Mouse (Mus musculus) hindbrain, embryonic 14.5 days (tissue): ENCODE measurements around the gene Lactb. TPM values are rescaled to one million over a fixed set of nuclear protein-coding genes. Genes with fewer than 3 reads are reported as not detected.

Source experiments
- ATAC-seq: fragments of 200-750 bp; cut with Nextera tagmentation; 2 replicates; pipeline ENCODE4 v1.8.0; 2017; ENCODE audit warnings: moderate number of reproducible peaks, mild to moderate bottlenecking, moderate TSS enrichment, moderate library complexity; ENCODE audit not compliant: low FRiP score
- DNase-seq: peaks from one replicate; pipeline ENCODE4 v3.0.0-alpha.2; 2015; ENCODE audit warnings: low spot score
- H3K27ac ChIP-seq: fragments of 300-500 bp; sonication (generic); 2 replicates; pipeline ENCODE4 v1.5.1; 2014; ENCODE audit warnings: mild to moderate bottlenecking, moderate library complexity
- H3K27me3 ChIP-seq: fragments of 300-500 bp; sonication (generic); 2 replicates; pipeline ENCODE4 v1.6.1; 2014; ENCODE audit warnings: mild to moderate bottlenecking, low read length, mixed read lengths; ENCODE audit not compliant: control insufficient read depth, insufficient read depth
- H3K36me3 ChIP-seq: fragments of 300-500 bp; sonication (generic); replicated peaks from 2 replicates; pipeline ENCODE4 v1.6.1; 2014; ENCODE audit not compliant: control insufficient read depth, insufficient read depth
- H3K4me1 ChIP-seq: fragments of 300-500 bp; sonication (generic); replicated peaks from 2 replicates; pipeline ENCODE4 v1.6.1; 2014; ENCODE audit warnings: antibody characterized with exemption, low read length, mixed read lengths; ENCODE audit not compliant: control insufficient read depth, insufficient read depth
- H3K4me2 ChIP-seq: fragments of 300-500 bp; sonication (generic); replicated peaks from 2 replicates; pipeline ENCODE4 v1.6.1; 2014; ENCODE audit warnings: mild to moderate bottlenecking, moderate library complexity
- H3K4me3 ChIP-seq: fragments of 300-500 bp; sonication (generic); replicated peaks from 2 replicates; pipeline ENCODE4 v1.5.1; 2014; ENCODE audit warnings: mild to moderate bottlenecking, low read length
- H3K9ac ChIP-seq: fragments of 300-500 bp; sonication (generic); 2 replicates; pipeline ENCODE4 v1.6.1; 2014
- H3K9me3 ChIP-seq: fragments of 300-500 bp; sonication (generic); 2 replicates; pipeline ENCODE4 v1.6.1; 2016; ENCODE audit warnings: low read length; ENCODE audit not compliant: control insufficient read depth
- WGBS: fragments of 180-500 bp; shearing (Covaris S2); extraction: QIAGEN DNeasy Blood & Tissue Kit; methylation state at CpG from one replicate; pipeline ENCODE4 v1.1.7; 2014; 5-methylcytosine and 5-hydroxymethylcytosine counted together
- polyA plus RNA-seq: library from polyadenylated mRNA; unstranded; fragments of >200 nt; fragmentation: Nextera tagmentation; extraction: Ambion mirVana; gene quantifications from 2 replicates; pipeline ENCODE4 v1.2.1, GENCODE M21; 2014

Gene Lactb
- polyA plus RNA-seq, result 15.4 and 17.8 TPM in 2 replicates

DNA sequence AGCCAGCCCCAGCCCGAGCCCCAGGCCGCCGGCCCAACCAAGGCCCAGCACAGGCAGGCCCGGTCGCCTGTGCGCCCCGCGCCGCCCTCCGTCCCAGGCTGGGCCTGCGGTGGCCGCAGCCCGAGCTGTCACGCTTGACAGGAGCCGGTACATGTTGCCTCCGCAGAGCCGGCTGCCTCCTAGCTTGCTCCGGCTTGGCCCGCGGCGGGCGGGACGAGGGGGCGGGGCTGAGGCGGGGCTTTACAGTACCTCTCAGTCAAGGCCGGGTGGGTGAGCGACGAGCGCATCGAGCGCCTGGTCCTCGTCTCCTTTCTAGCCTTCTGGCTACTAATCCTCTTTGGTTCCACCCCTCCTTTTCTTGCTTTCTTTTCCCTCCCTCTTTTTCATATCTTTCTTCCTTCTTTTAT, at the start of gene Lactb:
Gene Lactb, minus strand, starts transcription at position 246 of the 407 bp plus-strand sequence.
- Histone ChIP-seq H3K4me3 (peak within 1 kb of the TSS; percentile 63), H3K9me3 (no peaks in the 10 kb centered on the region), H3K36me3 (peaks cover 21% of the 10 kb centered on the region), H3K4me2 (peak within 1 kb of the TSS; percentile 58), H3K27me3 (no peaks in the 10 kb centered on the region), H3K27ac (peak within 1 kb of the TSS; percentile 86), H3K9ac (peak within 1 kb of the TSS; percentile 74), H3K4me1 (peaks cover 11% of the 10 kb centered on the region)
- under 1% methylated on average over 29 of the region's 32 CpGs for WGBS
- ATAC-seq, result peak; percentile 98
- DNase-seq, result peak; percentile 91

DNA sequence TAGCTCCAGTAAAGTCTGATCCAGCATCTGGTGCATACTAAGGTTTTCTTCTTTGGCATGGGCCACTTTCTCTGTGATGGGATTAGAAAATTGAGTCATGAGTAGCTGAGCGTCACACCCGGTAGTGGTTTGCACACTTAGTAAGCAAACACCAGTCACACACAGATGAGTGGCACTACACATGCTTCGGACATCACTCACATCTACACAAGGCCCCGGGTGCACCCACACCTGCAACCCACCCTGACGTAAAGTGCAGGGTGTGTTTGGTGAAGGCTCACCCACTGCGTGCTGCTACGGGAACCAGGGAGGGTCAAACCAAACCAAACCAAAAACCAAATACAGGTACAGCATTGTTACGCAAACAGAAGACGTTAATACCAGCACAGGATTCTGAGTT, 48.1 kb upstream of the Lactb start:
- DNase-seq (no peak), ATAC-seq (no peak)
- H3K9ac ChIP-seq, result no peak overlapping the region
- H3K27ac ChIP-seq, result no peak overlapping the region
- WGBS, result 98% methylated on average over 9 of the region's 9 CpGs
- H3K9me3 ChIP-seq, result no peaks in the 10 kb centered on the region
- peaks cover 58% of the 10 kb centered on the region for H3K36me3 ChIP-seq
- H3K27me3 ChIP-seq, result no peaks in the 10 kb centered on the region
- H3K4me1 ChIP-seq, result no peaks in the 10 kb centered on the region
- H3K4me3 ChIP-seq, result no peak overlapping the region
- H3K4me2 ChIP-seq, result no peak overlapping the region

- 77% methylated on average over 2 of the region's 2 CpGs for WGBS
- Histone ChIP-seq H3K4me2 (no peak overlapping the region), H3K9ac (no peak overlapping the region), H3K9me3 (no peaks in the 10 kb centered on the region), H3K27ac (no peak overlapping the region), H3K4me1 (no peaks in the 10 kb centered on the region), H3K4me3 (no peak overlapping the region), H3K27me3 (no peaks in the 10 kb centered on the region), H3K36me3 (peaks cover 34% of the 10 kb centered on the region)
- DNase-seq, result no peak
- ATAC-seq, result no peak
These were observed 44.8 kb upstream of the Lactb start for GRCm38 (mm10) chr9:67020063-67020462.

GRCm38 (mm10) chr9:67013501-67013900, 38.2 kb upstream of the Lactb start:
- 81% methylated on average over 2 of the region's 2 CpGs for WGBS
- Histone ChIP-seq H3K4me1 (no peaks in the 10 kb centered on the region), H3K4me3 (no peak overlapping the region), H3K27ac (no peak overlapping the region), H3K9ac (no peak overlapping the region), H3K4me2 (no peak overlapping the region), H3K36me3 (no peaks in the 10 kb centered on the region), H3K27me3 (no peaks in the 10 kb centered on the region), H3K9me3 (no peaks in the 10 kb centered on the region)
- ATAC-seq, result no peak
- DNase-seq, result no peak

- ATAC-seq (no peak), DNase-seq (no peak)
These were observed 37.2 kb upstream of the Lactb start for GRCm38 (mm10) chr9:67012470-67012869.

GRCm38 (mm10) chr9:67011483-67011882, 36.2 kb upstream of the Lactb start:
- 81% methylated on average over 9 of the region's 9 CpGs for WGBS

More at GRCm38 (mm10) chr9:67012470-67012869, 37.2 kb upstream of the Lactb start:
- no peak overlapping the region for H3K4me3 ChIP-seq
- no peaks in the 10 kb centered on the region for H3K4me1 ChIP-seq
- no peak overlapping the region for H3K9ac ChIP-seq
- 45% methylated on average over 3 of the region's 3 CpGs for WGBS
- no peaks in the 10 kb centered on the region for H3K36me3 ChIP-seq
- no peak overlapping the region for H3K27ac ChIP-seq
- H3K4me2 ChIP-seq, result no peak overlapping the region
- H3K9me3 ChIP-seq, result no peaks in the 10 kb centered on the region
- H3K27me3 ChIP-seq, result no peaks in the 10 kb centered on the region

GRCm38 (mm10) chr9:67008781-67009180, 33.5 kb upstream of the Lactb start:
- Histone ChIP-seq H3K4me1 (no peaks in the 10 kb centered on the region), H3K9me3 (no peaks in the 10 kb centered on the region), H3K36me3 (no peaks in the 10 kb centered on the region), H3K4me2 (no peak overlapping the region), H3K9ac (no peak overlapping the region), H3K27me3 (no peaks in the 10 kb centered on the region), H3K4me3 (no peak overlapping the region), H3K27ac (no peak overlapping the region)
- DNase-seq (no peak), ATAC-seq (no peak)
- WGBS, result 53% methylated on average over 11 of the region's 11 CpGs

More at GRCm38 (mm10) chr9:67011483-67011882, 36.2 kb upstream of the Lactb start:
- Histone ChIP-seq H3K4me3 (no peak overlapping the region), H3K9ac (no peak overlapping the region), H3K36me3 (no peaks in the 10 kb centered on the region), H3K9me3 (no peaks in the 10 kb centered on the region), H3K27ac (no peak overlapping the region), H3K4me1 (no peaks in the 10 kb centered on the region), H3K27me3 (no peaks in the 10 kb centered on the region), H3K4me2 (no peak overlapping the region)
- ATAC-seq, result no peak
- no peak for DNase-seq

DNA sequence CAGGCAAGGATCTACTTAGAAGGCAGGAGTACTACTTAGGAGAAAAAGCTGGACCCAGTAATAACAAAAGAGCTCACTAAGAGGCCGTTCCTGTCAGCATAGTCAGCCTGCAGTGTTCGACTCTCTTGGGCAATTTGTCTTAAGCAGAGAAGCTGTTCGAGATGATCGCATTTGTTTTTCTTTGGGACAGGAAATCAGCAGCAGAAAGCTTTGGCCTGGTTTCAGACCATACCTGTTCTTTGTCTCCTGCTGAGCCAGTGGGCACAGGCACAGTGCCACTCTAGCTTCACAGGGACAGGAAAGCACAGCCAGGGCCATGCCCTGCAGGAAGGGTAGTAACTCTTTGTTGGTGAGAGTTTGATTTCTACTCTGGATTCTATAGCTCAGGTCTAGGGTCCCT, 31.1 kb upstream of the Lactb start:
- no peak overlapping the region for H3K4me2 ChIP-seq
- no peaks in the 10 kb centered on the region for H3K27me3 ChIP-seq
- 76% methylated on average over 4 of the region's 4 CpGs for WGBS
- DNase-seq, result no peak
- H3K9me3 ChIP-seq, result no peaks in the 10 kb centered on the region
- no peaks in the 10 kb centered on the region for H3K4me1 ChIP-seq
- no peak overlapping the region for H3K27ac ChIP-seq
- H3K36me3 ChIP-seq, result no peaks in the 10 kb centered on the region
- H3K4me3 ChIP-seq, result no peak overlapping the region
- no peak for ATAC-seq
- H3K9ac ChIP-seq, result no peak overlapping the region

- Histone ChIP-seq H3K4me2 (no peak overlapping the region), H3K36me3 (no peaks in the 10 kb centered on the region), H3K9me3 (no peaks in the 10 kb centered on the region), H3K27me3 (no peaks in the 10 kb centered on the region), H3K27ac (no peak overlapping the region), H3K4me3 (no peak overlapping the region), H3K9ac (no peak overlapping the region), H3K4me1 (no peaks in the 10 kb centered on the region)
- ATAC-seq, result no peak
- peak; percentile 27 for DNase-seq
- WGBS, result 70% methylated on average over 11 of the region's 11 CpGs
These were observed 30.0 kb upstream of the Lactb start for GRCm38 (mm10) chr9:67005161-67005742.

- no peak overlapping the region for H3K9ac ChIP-seq
- ATAC-seq (no peak), DNase-seq (no peak)
- 53% methylated on average over 4 of the region's 4 CpGs for WGBS
- H3K4me2 ChIP-seq, result no peak overlapping the region
- H3K9me3 ChIP-seq, result no peaks in the 10 kb centered on the region
- H3K4me1 ChIP-seq, result no peaks in the 10 kb centered on the region
- no peaks in the 10 kb centered on the region for H3K27me3 ChIP-seq
- no peak overlapping the region for H3K4me3 ChIP-seq
- H3K27ac ChIP-seq, result no peak overlapping the region
- no peaks in the 10 kb centered on the region for H3K36me3 ChIP-seq
These were observed 28.4 kb upstream of the Lactb start for GRCm38 (mm10) chr9:67003656-67004055.
